ENCODE assay signal across 33 mouse cellular contexts in the genomic region with DNA sequence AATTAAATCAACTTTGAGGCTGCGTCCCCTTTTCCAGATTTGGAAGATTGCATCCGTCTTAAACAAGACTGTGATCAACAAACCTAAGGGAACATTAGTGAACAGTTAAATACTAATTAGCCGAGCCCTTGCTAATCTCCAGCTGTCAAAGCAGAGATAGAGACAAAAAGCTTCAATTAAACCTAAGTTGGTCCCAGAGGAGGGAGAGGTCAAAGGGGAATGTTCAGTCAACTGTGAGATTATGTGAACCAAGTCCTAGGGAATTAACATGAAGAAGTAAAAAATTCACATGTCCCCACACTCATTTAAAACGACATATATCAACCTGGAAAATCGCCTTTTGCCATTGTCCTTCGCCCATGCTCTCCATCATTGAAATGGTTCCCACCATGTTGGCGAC. TPM values are rescaled to one million over a fixed set of nuclear protein-coding genes. Genes with fewer than 3 reads are reported as not detected.
DNase-seq lines count a peak whose midpoint lies in the region.
"Had no signal": no experiment of that assay in that cellular context is flagged by ENCODE, and none has a peak within 500 bp of the region (broad histone marks: within the 10 kb centered on the region; RNA-seq: fewer than 3 reads in every experiment).

No protein-coding gene starts in this region.

- no peaks in the 10 kb centered on the region for H3K4me1 ChIP-seq in limb, embryonic 10.5 days
- H3K4me1 ChIP-seq: heart, embryonic 15.5 days; hindbrain, embryonic 13.5 days; kidney, embryonic 15.5 days; midbrain, embryonic 15.5 days; stomach, embryonic 15.5 days had no signal

- 50% methylated on average over 7 of the region's 7 CpGs for WGBS in limb, embryonic 10.5 days

- H3K27me3 ChIP-seq in limb, embryonic 10.5 days (ENCODE audit: low read depth, poor library complexity, severe bottlenecking): peaks cover 6% of the 10 kb centered on the region; the same call in 1 of the 2 replicates
- H3K27me3 ChIP-seq: heart, embryonic 15.5 days; hindbrain, embryonic 13.5 days; kidney, embryonic 15.5 days; midbrain, embryonic 15.5 days; stomach, embryonic 15.5 days had no signal

- H3K36me3 ChIP-seq in limb, embryonic 10.5 days: no peaks in the 10 kb centered on the region
- H3K36me3 ChIP-seq: heart, embryonic 10.5 days; heart, embryonic 15.5 days; hindbrain, embryonic 13.5 days; kidney, embryonic 15.5 days; midbrain, embryonic 15.5 days; stomach, embryonic 15.5 days had no signal

- no peak overlapping the region for H3K27ac ChIP-seq in limb, embryonic 10.5 days
- H3K27ac ChIP-seq: heart, embryonic 10.5 days; heart, embryonic 15.5 days; hindbrain, embryonic 13.5 days; kidney, embryonic 15.5 days; liver, embryonic 14.5 days; macrophage; midbrain, embryonic 15.5 days; stomach, embryonic 15.5 days had no signal

- peak; percentile 3 for DNase-seq in kidney, adult 9 months
- no peak for DNase-seq in kidney, postnatal 14 days
- DNase-seq in MN1 (ENCODE audit: low spot score): peak; percentile 8
- DNase-seq in embryo, embryonic 10.5 days (ENCODE audit: low spot score): peak; percentile 45
- peak; percentile 30 for DNase-seq in mesoderm, embryonic 11.5 days (ENCODE audit: low read depth, low spot score)
- no peak for DNase-seq in limb, embryonic 10.5 days (ENCODE audit: low spot score)
- no peak for DNase-seq in heart, adult 18-20 months
- DNase-seq: adrenal gland, adult 2 months; adrenal gland, postnatal 36 days; cerebellum, adult 8-10 months; cerebellum, postnatal 36 days; gastrocnemius, postnatal 10 days; heart, postnatal 36 days; kidney, postnatal 4 days; lung, adult 2 months; lung, postnatal 10 days; right cerebral cortex, postnatal 14 days had no signal

- H3K9me3 ChIP-seq in limb, embryonic 10.5 days (replicated peaks): no peaks in the 10 kb centered on the region
- H3K9me3 ChIP-seq: heart, embryonic 10.5 days; heart, embryonic 15.5 days; hindbrain, embryonic 13.5 days; kidney, embryonic 15.5 days; midbrain, embryonic 15.5 days; stomach, embryonic 15.5 days had no signal

- no peak overlapping the region for H3K4me3 ChIP-seq in limb, embryonic 10.5 days
- H3K4me3 ChIP-seq: heart, embryonic 10.5 days; heart, embryonic 15.5 days; hindbrain, embryonic 13.5 days; kidney, embryonic 15.5 days; midbrain, embryonic 15.5 days; stomach, embryonic 15.5 days had no signal

RNA-seq across cellular contexts. Expression of a gene that starts 59.7 kb away (rescaled TPM):
- polyA plus RNA-seq in limb, embryonic 10.5 days (2016; fragmentation: Nextera tagmentation; extraction: Ambion mirVana): 0.24 and 0.39 TPM in 2 replicates
- total RNA-seq in heart, adult 18-20 months (2021): 10 to 100 TPM; 81.1 to 88.2 TPM
- total RNA-seq: gastrocnemius, postnatal 10 days; layer of hippocampus, adult 8-10 months; layer of hippocampus, postnatal 25 days; left cerebral cortex, postnatal 36 days; megakaryocyte-erythroid progenitor cell, adult 5-6 weeks had no signal
- polyA plus RNA-seq: forebrain, embryonic 16.5 days; gonadal fat pad, adult 2 months; intestine, postnatal 0 days; macrophage; small intestine, adult 2 months had no signal

Comparison
In these comparisons a context has a peak if more than half of its experiments do, and no peak if none do; other contexts are left out.
1. DNase-seq: peak in kidney, adult 9 months (single experiment), MN1 (single experiment), embryo, embryonic 10.5 days (single experiment) and mesoderm, embryonic 11.5 days (single experiment); none in kidney, postnatal 14 days (single experiment), limb, embryonic 10.5 days (single experiment) and heart, adult 18-20 months (0 of 2).